Mouse (Mus musculus) R1 (cell line): ENCODE data around the gene Mapk6.

Source experiments
- DNase-seq: peaks from one replicate; pipeline ENCODE4 v3.0.0-alpha.2; 2018; ENCODE audit warnings: low read depth, low spot score

Mapk6 gene

GRCm38 (mm10) chr9:75382825-75383224 lies 27.0 kb downstream of the Mapk6 start:
- DNase-seq, result peak; percentile 78

- DNase-seq, result no peak
These were observed 31.0 kb downstream of the Mapk6 start for GRCm38 (mm10) chr9:75378774-75379173.

GRCm38 (mm10) chr9:75376428-75376827 lies 33.4 kb downstream of the Mapk6 start:
- peak; percentile 97 for DNase-seq

- DNase-seq, result no peak
These were observed 34.2 kb downstream of the Mapk6 start for GRCm38 (mm10) chr9:75375606-75376005.

- no peak for DNase-seq
These were observed 41.0 kb downstream of the Mapk6 start for GRCm38 (mm10) chr9:75368779-75369178.

- DNase-seq, result no peak
These were observed 43.6 kb downstream of the Mapk6 start for GRCm38 (mm10) chr9:75366191-75366590.

GRCm38 (mm10) chr9:75365195-75365594 lies 44.6 kb downstream of the Mapk6 start:
- DNase-seq, result peak; percentile 88

- DNase-seq, result peak; percentile 63
These were observed 46.1 kb downstream of the Mapk6 start for GRCm38 (mm10) chr9:75363702-75364101.

- DNase-seq, result no peak
These were observed 46.8 kb downstream of the Mapk6 start for GRCm38 (mm10) chr9:75363001-75363400.

GRCm38 (mm10) chr9:75362201-75362600 lies 47.6 kb downstream of the Mapk6 start:
- no peak for DNase-seq

- DNase-seq, result peak; percentile 84
These were observed 48.1 kb downstream of the Mapk6 start for GRCm38 (mm10) chr9:75361699-75362098.

- no peak for DNase-seq
These were observed 52.6 kb downstream of the Mapk6 start for GRCm38 (mm10) chr9:75357087-75357654.

- no peak for DNase-seq
These were observed 54.0 kb downstream of the Mapk6 start for GRCm38 (mm10) chr9:75355783-75356182.

- peak; percentile 35 for DNase-seq
These were observed 56.7 kb downstream of the Mapk6 start for GRCm38 (mm10) chr9:75353094-75353493.

- DNase-seq, result no peak
These were observed 61.2 kb downstream of the Mapk6 start for GRCm38 (mm10) chr9:75348641-75349040.

GRCm38 (mm10) chr9:75348066-75348465 lies 61.7 kb downstream of the Mapk6 start:
- no peak for DNase-seq

- no peak for DNase-seq
These were observed 62.3 kb downstream of the Mapk6 start, which contains the start of gene Bcl2l10 for GRCm38 (mm10) chr9:75347458-75347857. Gene Bcl2l10, plus strand, starts transcription at chr9:75347758.

GRCm38 (mm10) chr9:75342433-75342832 lies 67.4 kb downstream of the Mapk6 start:
- DNase-seq, result no peak

- DNase-seq, result no peak
These were observed 71.8 kb downstream of the Mapk6 start for GRCm38 (mm10) chr9:75338016-75338415.

GRCm38 (mm10) chr9:75334440-75334839 lies 75.4 kb downstream of the Mapk6 start:
- peak; percentile 55 for DNase-seq

GRCm38 (mm10) chr9:75330821-75331220 lies 79.0 kb downstream of the Mapk6 start:
- no peak for DNase-seq

- no peak for DNase-seq
These were observed 81.8 kb downstream of the Mapk6 start for GRCm38 (mm10) chr9:75328047-75328446.

GRCm38 (mm10) chr9:75322099-75322885 lies 87.5 kb downstream of the Mapk6 start:
- DNase-seq, result no peak
